Mouse (Mus musculus) limb, embryonic 14.5 days (tissue): Measurements from ENCODE around the gene Ldah. TPM values are rescaled to one million over a fixed set of nuclear protein-coding genes. Genes with fewer than 3 reads are reported as not detected.

Experiments
- ATAC-seq: fragments of 200-750 bp; cut with Nextera tagmentation; 2 replicates; pipeline ENCODE4 v1.8.0; 2017; ENCODE audit warnings: low read depth, moderate number of reproducible peaks, moderate TSS enrichment; ENCODE audit not compliant: low FRiP score
- DNase-seq: peaks from one replicate; pipeline ENCODE4 v3.0.0-alpha.2; 2015; ENCODE audit warnings: low spot score
- H3K27ac ChIP-seq: fragments of 300-500 bp; sonication (generic); replicated peaks from 2 replicates; pipeline ENCODE4 v1.5.1; 2014; ENCODE audit warnings: low read depth, mild to moderate bottlenecking, low read length, moderate library complexity, mixed read lengths
- H3K27me3 ChIP-seq: fragments of 300-500 bp; sonication (generic); 2 replicates; pipeline ENCODE4 v1.6.1; 2014; ENCODE audit warnings: low read length, mixed read lengths; ENCODE audit not compliant: control insufficient read depth, insufficient read depth
- H3K36me3 ChIP-seq: fragments of 300-500 bp; sonication (generic); 2 replicates; pipeline ENCODE4 v1.6.1; 2014; ENCODE audit warnings: mild to moderate bottlenecking, low read length, moderate library complexity, mixed read lengths; ENCODE audit not compliant: control insufficient read depth, insufficient read depth
- H3K4me1 ChIP-seq: fragments of 300-500 bp; sonication (generic); 2 replicates; pipeline ENCODE4 v1.6.1; 2014; ENCODE audit warnings: antibody characterized with exemption, low read length, mixed read lengths; ENCODE audit not compliant: control insufficient read depth, insufficient read depth
- H3K4me2 ChIP-seq: fragments of 300-500 bp; sonication (generic); replicated peaks from 2 replicates; pipeline ENCODE4 v1.6.1; 2014; ENCODE audit warnings: low read depth, mild to moderate bottlenecking, low read length, moderate library complexity; ENCODE audit not compliant: severe bottlenecking
- H3K4me3 ChIP-seq: fragments of 300-500 bp; sonication (generic); replicated peaks from 2 replicates; pipeline ENCODE4 v1.5.1; 2014; ENCODE audit warnings: low read length
- H3K9ac ChIP-seq: fragments of 300-500 bp; sonication (generic); 2 replicates; pipeline ENCODE4 v1.6.1; 2014; ENCODE audit warnings: mild to moderate bottlenecking, low read depth, low read length, moderate library complexity; ENCODE audit not compliant: severe bottlenecking
- H3K9me3 ChIP-seq: fragments of 300-500 bp; sonication (generic); 2 replicates; pipeline ENCODE4 v1.6.1; 2016; ENCODE audit warnings: low read length; ENCODE audit not compliant: control insufficient read depth
- POLR2A ChIP-seq: fragments of 200-500 bp; IDR thresholded peaks from 2 replicates; pipeline ENCODE4 v1.8.0; 2012; ENCODE audit warnings: inconsistent platforms, mild to moderate bottlenecking, moderate library complexity, borderline replicate concordance; ENCODE audit not compliant: insufficient read depth, insufficient read length; ENCODE audit errors: extremely low read depth
- WGBS: fragments of 180-500 bp; shearing (Covaris S2); extraction: QIAGEN DNeasy Blood & Tissue Kit; methylation state at CpG from one replicate; pipeline ENCODE4 v1.1.7; 2014; 5-methylcytosine and 5-hydroxymethylcytosine counted together
- polyA plus RNA-seq, 2 experiments: library from polyadenylated mRNA; depleted of rRNA in 1 of 2; stranded (reverse) in 1 of 2; unstranded in 1 of 2; fragments of >200 nt; fragmentation: Nextera tagmentation in 1 of 2; extraction: Ambion mirVana in 1 of 2; gene quantifications; 2 replicates each; pipeline versions ENCODE4 v1.2.1 to v1.2.3; 2012 to 2014

Ldah gene
- polyA plus RNA-seq, 2 experiments = 36.5 to 40.1 TPM

- Histone ChIP-seq H3K4me2 (no peak overlapping the region), H3K27me3 (no peaks in the 10 kb centered on the region), H3K9ac (no peak overlapping the region), H3K4me3 (no peak overlapping the region), H3K4me1 (peaks cover 6% of the 10 kb centered on the region; the same call in 1 of the 2 replicates), H3K27ac (no peak overlapping the region), H3K9me3 (no peaks in the 10 kb centered on the region), H3K36me3 (peaks cover 36% of the 10 kb centered on the region)
- no peak for DNase-seq
- no peak for ATAC-seq
- 62% methylated on average over 5 of the region's 5 CpGs for WGBS
- no peak for TF ChIP-seq POLR2A
Observed at GRCm38 (mm10) chr12:8332174-8332542, 124.3 kb downstream of the Ldah start.

- H3K36me3 ChIP-seq = peaks cover 44% of the 10 kb centered on the region
- WGBS = 93% methylated on average over 8 of the region's 8 CpGs
- H3K27me3 ChIP-seq = no peaks in the 10 kb centered on the region
- no peak overlapping the region for H3K4me2 ChIP-seq
- no peaks in the 10 kb centered on the region; the same call in 1 of the 2 replicates for H3K4me1 ChIP-seq
- no peaks in the 10 kb centered on the region for H3K9me3 ChIP-seq
- ATAC-seq = no peak
- no peak for TF ChIP-seq POLR2A
- DNase-seq = no peak
- no peak overlapping the region for H3K9ac ChIP-seq
- no peak overlapping the region for H3K4me3 ChIP-seq
- no peak overlapping the region for H3K27ac ChIP-seq
Observed at GRCm38 (mm10) chr12:8333617-8334016, 125.7 kb downstream of the Ldah start.

- ATAC-seq (no peak), DNase-seq (no peak)
- 73% methylated on average over 4 of the region's 4 CpGs for WGBS
- no peak for TF ChIP-seq POLR2A
- no peaks in the 10 kb centered on the region for H3K9me3 ChIP-seq
- no peak overlapping the region for H3K4me2 ChIP-seq
- H3K4me1 ChIP-seq = no peaks in the 10 kb centered on the region; the same call in 1 of the 2 replicates
- H3K36me3 ChIP-seq = peaks cover 48% of the 10 kb centered on the region
- no peaks in the 10 kb centered on the region for H3K27me3 ChIP-seq
- no peak overlapping the region for H3K27ac ChIP-seq
- H3K4me3 ChIP-seq = no peak overlapping the region
- H3K9ac ChIP-seq = no peak overlapping the region
Observed at GRCm38 (mm10) chr12:8334261-8334660, 126.4 kb downstream of the Ldah start.

Other genes with a start within 250 kb of the Ldah start
- 0.99 and 1.2 TPM in 2 replicates for gene Apob, start 230.5 kb upstream of the Ldah start, polyA plus RNA-seq (2012; rRNA removed)
- 0.01 TPM in 1 of 2 replicates, not detected in the other for gene Apob, start 230.5 kb upstream of the Ldah start, polyA plus RNA-seq (2014; fragmentation: Nextera tagmentation; extraction: Ambion mirVana)
- gene Gdf7, start 93.8 kb downstream of the Ldah start, polyA plus RNA-seq (2012; rRNA removed) = 0.62 and 0.81 TPM in 2 replicates
- 0.34 and 0.51 TPM in 2 replicates for gene Gdf7, start 93.8 kb downstream of the Ldah start, polyA plus RNA-seq (2014; fragmentation: Nextera tagmentation; extraction: Ambion mirVana)
- 16.7 and 24.9 TPM in 2 replicates for gene Hs1bp3, start 105.3 kb downstream of the Ldah start, polyA plus RNA-seq (2012; rRNA removed)
- 12.6 and 13.6 TPM in 2 replicates for gene Hs1bp3, start 105.3 kb downstream of the Ldah start, polyA plus RNA-seq (2014; fragmentation: Nextera tagmentation; extraction: Ambion mirVana)